Mouse (Mus musculus) kidney, embryonic 16.5 days (tissue): Measurements from ENCODE around the gene Hoxd3. TPM values are rescaled to one million over a fixed set of nuclear protein-coding genes. Genes with fewer than 3 reads are reported as not detected.

Experiments
- ATAC-seq: fragments of 200-750 bp; cut with Nextera tagmentation; 2 replicates; pipeline ENCODE4 v1.8.0; 2017; ENCODE audit warnings: moderate TSS enrichment; ENCODE audit not compliant: low FRiP score, low TSS enrichment
- H3K27ac ChIP-seq: fragments of 300-500 bp; sonication (generic); 2 replicates; pipeline ENCODE4 v1.5.1; 2014; ENCODE audit warnings: low read length
- H3K27me3 ChIP-seq: fragments of 300-500 bp; sonication (generic); 2 replicates; pipeline ENCODE4 v1.6.1; 2014; ENCODE audit warnings: low read length, control low read depth, mixed read lengths; ENCODE audit not compliant: insufficient read depth
- H3K36me3 ChIP-seq: fragments of 300-500 bp; sonication (generic); 2 replicates; pipeline ENCODE4 v1.6.1; 2014; ENCODE audit warnings: low read length, control low read depth, mixed read lengths; ENCODE audit not compliant: insufficient read depth
- H3K4me1 ChIP-seq: fragments of 300-500 bp; sonication (generic); 2 replicates; pipeline ENCODE4 v1.6.1; 2014; ENCODE audit warnings: low read length, control low read depth, mixed read lengths; ENCODE audit not compliant: insufficient read depth
- H3K4me2 ChIP-seq: fragments of 300-500 bp; sonication (generic); replicated peaks from 2 replicates; pipeline ENCODE4 v1.6.1; 2014; ENCODE audit warnings: low read depth, low read length
- H3K4me3 ChIP-seq: fragments of 300-500 bp; sonication (generic); 2 replicates; pipeline ENCODE4 v1.5.1; 2014; ENCODE audit warnings: mild to moderate bottlenecking, low read length
- H3K9ac ChIP-seq: fragments of 300-500 bp; sonication (generic); replicated peaks from 2 replicates; pipeline ENCODE4 v1.6.1; 2014; ENCODE audit warnings: low read length
- H3K9me3 ChIP-seq: fragments of 300-500 bp; sonication (generic); 2 replicates; pipeline ENCODE4 v1.6.1; 2016; ENCODE audit warnings: low read length, control low read depth
- WGBS: fragments of 180-500 bp; shearing (Covaris S2); extraction: QIAGEN DNeasy Blood & Tissue Kit; methylation state at CpG from one replicate; pipeline ENCODE4 v1.1.7; 2014; 5-methylcytosine and 5-hydroxymethylcytosine counted together
- polyA plus RNA-seq: library from polyadenylated mRNA; unstranded; fragments of >200 nt; fragmentation: Nextera tagmentation; extraction: Ambion mirVana; gene quantifications from 2 replicates; pipeline ENCODE4 v1.2.1, GENCODE M21; 2015

Hoxd3 gene
- polyA plus RNA-seq, 1 experiment from 2014 or later: 15.4 TPM

GRCm38 (mm10) chr2:74738623-74739475 lies 27.1 kb downstream of the Hoxd3 start:
- Histone ChIP-seq H3K9ac (peak overlapping the region; percentile 61), H3K4me3 (peak overlapping the region; percentile 44), H3K9me3 (no peaks in the 10 kb centered on the region), H3K4me2 (peak overlapping the region; percentile 78), H3K36me3 (no peaks in the 10 kb centered on the region), H3K27me3 (peaks cover 16% of the 10 kb centered on the region), H3K27ac (peak overlapping the region; percentile 81), H3K4me1 (peaks cover 79% of the 10 kb centered on the region)
- no peak for ATAC-seq
- 5% methylated on average over 20 of the region's 20 CpGs for WGBS

DNA sequence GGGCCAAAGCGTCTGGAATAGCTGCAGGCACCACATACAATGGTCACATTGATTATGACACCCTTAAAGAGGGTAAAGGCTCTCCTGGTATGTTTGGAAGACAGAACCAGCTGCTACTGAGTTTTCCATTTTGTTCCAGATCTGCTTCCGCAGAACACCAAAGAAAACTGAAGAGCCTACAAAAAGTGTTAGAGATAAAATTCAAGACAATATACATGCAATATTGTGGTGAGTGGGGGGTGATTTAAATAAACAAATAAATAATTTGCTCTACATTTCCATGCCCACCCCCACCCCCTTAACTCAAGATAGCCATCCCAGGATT lies 27.7 kb downstream of the Hoxd3 start:
- Histone ChIP-seq H3K27me3 (peaks cover 14% of the 10 kb centered on the region), H3K4me3 (peak overlapping the region; percentile 44), H3K36me3 (no peaks in the 10 kb centered on the region), H3K4me1 (peaks cover 74% of the 10 kb centered on the region), H3K27ac (peak overlapping the region; percentile 94), H3K9ac (0 out of 2 replicates have a peak overlapping the region, but pooled peaks have one; percentile 75), H3K4me2 (peak overlapping the region; percentile 78), H3K9me3 (no peaks in the 10 kb centered on the region)
- ATAC-seq: no peak
- WGBS: 20% methylated on average over 2 of the region's 2 CpGs

GRCm38 (mm10) chr2:74739869-74740268 lies 28.1 kb downstream of the Hoxd3 start:
- WGBS: 5% methylated on average over 14 of the region's 14 CpGs
- H3K9me3 ChIP-seq: no peaks in the 10 kb centered on the region
- peaks cover 70% of the 10 kb centered on the region for H3K4me1 ChIP-seq
- H3K4me3 ChIP-seq: peak overlapping the region; percentile 44
- peak overlapping the region; percentile 75 for H3K9ac ChIP-seq
- H3K27me3 ChIP-seq: peaks cover 10% of the 10 kb centered on the region
- no peaks in the 10 kb centered on the region for H3K36me3 ChIP-seq
- H3K4me2 ChIP-seq: peak overlapping the region; percentile 78
- ATAC-seq: no peak
- peak overlapping the region; percentile 94 for H3K27ac ChIP-seq

GRCm38 (mm10) chr2:74740311-74741091 lies 28.8 kb downstream of the Hoxd3 start:
- 2% methylated on average over 43 of the region's 43 CpGs for WGBS
- Histone ChIP-seq H3K4me3 (peak overlapping the region; percentile 44), H3K4me1 (peaks cover 67% of the 10 kb centered on the region), H3K4me2 (peak overlapping the region; percentile 78), H3K36me3 (no peaks in the 10 kb centered on the region), H3K9me3 (no peaks in the 10 kb centered on the region), H3K27ac (peak overlapping the region; percentile 94), H3K9ac (peak overlapping the region; percentile 75), H3K27me3 (peaks cover 14% of the 10 kb centered on the region)
- ATAC-seq: peak; percentile 64

DNA sequence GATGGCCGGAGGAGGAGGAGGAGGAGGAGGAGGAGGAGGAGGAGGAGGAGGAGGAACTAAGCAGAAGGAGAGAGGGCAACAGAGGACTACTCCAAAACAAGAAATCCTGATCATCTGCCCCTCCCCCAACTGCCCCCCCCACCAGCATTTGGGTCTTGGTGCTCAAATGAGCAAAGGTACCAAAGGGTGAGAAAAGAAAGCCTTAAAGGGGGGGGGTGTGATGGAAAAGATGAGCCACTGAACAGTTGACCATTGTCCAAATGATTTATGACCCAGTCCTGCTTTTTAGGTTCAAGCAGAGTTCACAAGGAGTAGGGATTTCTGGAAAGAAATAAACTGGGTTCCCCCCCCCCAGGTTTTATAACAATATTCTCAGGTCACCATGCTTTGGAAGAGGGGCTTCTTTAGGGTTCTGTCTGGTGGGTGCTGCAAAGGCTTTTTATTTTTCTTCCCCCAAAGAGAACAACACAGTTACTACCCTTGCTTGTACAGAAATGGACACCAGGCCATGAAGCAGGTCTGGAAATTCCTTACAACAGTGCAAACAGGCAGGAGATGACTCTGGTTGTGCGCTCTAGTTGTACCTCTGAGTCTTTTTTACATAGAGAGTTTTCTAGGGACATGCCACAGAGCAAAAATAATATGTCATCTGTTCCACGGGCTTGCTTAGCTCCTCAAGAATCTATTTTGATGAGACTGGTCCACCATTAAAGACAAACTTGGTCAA lies 29.7 kb downstream of the Hoxd3 start:
- Histone ChIP-seq H3K9me3 (no peaks in the 10 kb centered on the region), H3K4me2 (no peak overlapping the region), H3K4me1 (peaks cover 67% of the 10 kb centered on the region), H3K4me3 (no peak overlapping the region), H3K9ac (no peak overlapping the region), H3K27me3 (peaks cover 20% of the 10 kb centered on the region), H3K36me3 (no peaks in the 10 kb centered on the region), H3K27ac (peak overlapping the region; percentile 10)
- 50% methylated on average over 2 of the region's 3 CpGs for WGBS
- ATAC-seq: no peak

GRCm38 (mm10) chr2:74741979-74742277 lies 30.2 kb downstream of the Hoxd3 start:
- no peak for ATAC-seq
- H3K4me1 ChIP-seq: peaks cover 68% of the 10 kb centered on the region
- peaks cover 20% of the 10 kb centered on the region for H3K27me3 ChIP-seq
- no peaks in the 10 kb centered on the region for H3K9me3 ChIP-seq
- no peak overlapping the region for H3K4me2 ChIP-seq
- H3K9ac ChIP-seq: no peak overlapping the region
- H3K36me3 ChIP-seq: no peaks in the 10 kb centered on the region
- peak overlapping the region; percentile 10 for H3K27ac ChIP-seq
- H3K4me3 ChIP-seq: no peak overlapping the region

DNA sequence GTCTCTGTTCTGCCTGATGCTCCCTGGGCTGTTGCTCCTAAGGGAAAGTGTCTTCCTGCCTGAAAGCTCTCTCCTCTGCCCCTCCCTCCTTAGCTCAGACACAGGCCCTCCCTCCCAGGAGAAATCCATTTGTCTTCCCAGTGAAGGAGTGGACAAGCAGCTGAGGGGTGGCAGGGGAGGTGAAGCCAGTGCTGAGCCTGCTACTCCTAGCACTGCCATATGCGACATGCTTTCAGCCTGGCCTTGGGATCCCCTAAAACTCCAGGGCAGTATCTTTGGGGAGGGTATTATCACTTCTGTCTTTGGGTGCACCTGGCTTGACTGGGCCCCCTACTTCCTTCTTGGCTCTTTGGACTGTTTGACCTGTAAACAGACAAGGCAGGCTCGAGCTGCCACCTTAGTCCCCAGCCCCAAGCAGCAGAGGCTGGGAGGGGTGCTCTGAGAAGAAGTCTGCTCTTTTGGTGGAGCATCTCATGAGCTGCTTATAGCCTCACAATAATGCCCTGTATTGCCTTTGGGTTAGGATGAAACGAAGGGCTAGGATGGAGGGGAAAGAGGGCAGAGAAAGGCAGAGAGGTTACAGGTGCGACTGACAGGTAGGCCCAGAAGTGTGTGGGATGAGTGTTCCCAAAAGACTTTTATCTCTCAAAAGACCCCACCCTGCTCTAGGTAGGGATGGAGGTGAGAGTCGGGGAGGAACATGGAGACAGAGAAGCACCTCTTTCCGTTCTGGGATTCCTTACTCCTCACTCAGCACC lies 34.0 kb downstream of the Hoxd3 start:
- H3K9ac ChIP-seq: peak overlapping the region; percentile 64
- peaks cover 57% of the 10 kb centered on the region for H3K4me1 ChIP-seq
- 27% methylated on average over 6 of the region's 6 CpGs for WGBS
- H3K4me3 ChIP-seq: peak overlapping the region; percentile 41
- peak overlapping the region; percentile 55 for H3K4me2 ChIP-seq
- peaks cover 21% of the 10 kb centered on the region for H3K27me3 ChIP-seq
- H3K36me3 ChIP-seq: no peaks in the 10 kb centered on the region
- peak overlapping the region; percentile 22 for H3K27ac ChIP-seq
- ATAC-seq: no peak
- no peaks in the 10 kb centered on the region for H3K9me3 ChIP-seq

GRCm38 (mm10) chr2:74746298-74746921 lies 34.7 kb downstream of the Hoxd3 start:
- no peaks in the 10 kb centered on the region for H3K36me3 ChIP-seq
- H3K4me1 ChIP-seq: peaks cover 50% of the 10 kb centered on the region
- peak overlapping the region; percentile 66 for H3K27ac ChIP-seq
- H3K9me3 ChIP-seq: no peaks in the 10 kb centered on the region
- H3K4me2 ChIP-seq: peak overlapping the region; percentile 55
- H3K4me3 ChIP-seq: peak overlapping the region; percentile 41
- WGBS: 11% methylated on average over 57 of the region's 58 CpGs
- peak overlapping the region; percentile 64 for H3K9ac ChIP-seq
- peaks cover 24% of the 10 kb centered on the region for H3K27me3 ChIP-seq
- peak; percentile 5; the same call in 1 of the 2 replicates for ATAC-seq

GRCm38 (mm10) chr2:74747006-74747405 lies 35.3 kb downstream of the Hoxd3 start:
- H3K36me3 ChIP-seq: no peaks in the 10 kb centered on the region
- H3K9me3 ChIP-seq: no peaks in the 10 kb centered on the region
- H3K9ac ChIP-seq: peak overlapping the region; percentile 64
- ATAC-seq: peak; percentile 36; the same call in 1 of the 2 replicates
- peak overlapping the region; percentile 66; the same call in 1 of the 2 replicates for H3K27ac ChIP-seq
- H3K4me2 ChIP-seq: peak overlapping the region; percentile 55
- 12% methylated on average over 24 of the region's 24 CpGs for WGBS
- peak overlapping the region; percentile 41 for H3K4me3 ChIP-seq
- peaks cover 44% of the 10 kb centered on the region for H3K4me1 ChIP-seq
- peaks cover 29% of the 10 kb centered on the region for H3K27me3 ChIP-seq
